ENCODE assay signal across 18 mouse cellular contexts in the genomic region with DNA sequence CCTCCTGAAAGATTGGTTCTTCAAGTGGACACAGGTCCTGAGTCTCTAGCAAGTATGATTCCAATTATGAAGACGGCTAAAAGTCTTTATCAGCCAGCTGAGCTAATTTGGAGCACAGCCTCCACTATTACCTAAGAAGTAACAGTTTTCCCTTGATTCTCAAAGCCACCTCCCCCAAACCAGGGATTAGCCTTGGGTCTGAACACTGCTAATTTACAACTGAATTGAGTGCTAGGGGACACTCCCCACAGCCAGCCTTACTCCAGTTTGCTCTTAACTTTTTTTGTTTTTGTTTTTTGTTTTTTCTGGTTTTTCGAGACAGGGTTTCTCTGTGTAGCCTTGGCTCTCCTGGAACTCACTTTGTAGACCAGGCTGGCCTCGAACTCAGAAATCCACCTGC.
"Had no signal": no experiment of that assay in that cellular context is flagged by ENCODE, and none has a peak within 500 bp of the region (broad histone marks: within the 10 kb centered on the region; RNA-seq: fewer than 3 reads in every experiment).

No protein-coding gene starts in this region.

- H3K27ac ChIP-seq: macrophage; midbrain, embryonic 13.5 days; midbrain, embryonic 15.5 days; neural tube, embryonic 13.5 days; neural tube, embryonic 15.5 days had no signal

- H3K27me3 ChIP-seq: megakaryocyte, embryonic 14.5 days; midbrain, embryonic 13.5 days; midbrain, embryonic 15.5 days; neural tube, embryonic 13.5 days; neural tube, embryonic 15.5 days had no signal

- ATAC-seq: midbrain, embryonic 13.5 days; midbrain, embryonic 15.5 days had no signal

- H3K4me2 ChIP-seq: lung, embryonic 14.5 days; midbrain, embryonic 11.5 days; midbrain, embryonic 13.5 days; midbrain, embryonic 15.5 days; neural tube, embryonic 13.5 days; neural tube, embryonic 15.5 days had no signal

- H3K9me3 ChIP-seq: midbrain, embryonic 13.5 days; midbrain, embryonic 15.5 days; neural tube, embryonic 13.5 days; neural tube, embryonic 15.5 days had no signal

- DNase-seq: lung, adult 18-20 months; lung, embryonic 14.5 days; lung, postnatal 10 days; retina, postnatal 1 day; right cerebral cortex, adult 18-20 months; right cerebral cortex, postnatal 25 days; right cerebral cortex, postnatal 4 days; spleen, adult 18-20 months; thymus, adult 18-20 months; thymus, postnatal 14 days; thymus, postnatal 36 days had no signal

- H3K4me3 ChIP-seq: megakaryocyte, embryonic 14.5 days; midbrain, embryonic 13.5 days; midbrain, embryonic 15.5 days; neural tube, embryonic 13.5 days; neural tube, embryonic 15.5 days had no signal

- H3K9ac ChIP-seq: lung, embryonic 14.5 days; midbrain, embryonic 13.5 days; midbrain, embryonic 15.5 days; neural tube, embryonic 13.5 days; neural tube, embryonic 15.5 days had no signal
